Comparison of ENCODE assay signal across 10 mouse cellular contexts in genomic region chr13:3540166-3540565, GRCm38 (mm10). TPM values are rescaled to one million over a fixed set of nuclear protein-coding genes. Genes with fewer than 3 reads are reported as not detected.
DNase-seq lines count a peak whose midpoint lies in the region; ATAC-seq and TF ChIP-seq lines count a peak whose summit lies in the region.
"Had no signal": no experiment of that assay in that cellular context is flagged by ENCODE, and none has a peak within 500 bp of the region (broad histone marks: within the 10 kb centered on the region; RNA-seq: fewer than 3 reads in every experiment).

No protein-coding gene starts in this region.

- H3K9me3 ChIP-seq in kidney, embryonic 16.5 days (ENCODE audit: low read length), result no peaks in the 10 kb centered on the region
- no peaks in the 10 kb centered on the region for H3K9me3 ChIP-seq in embryonic facial prominence, embryonic 15.5 days (replicated peaks)
- H3K9me3 ChIP-seq in intestine, postnatal 0 days (ENCODE audit: control insufficient read depth), result no peaks in the 10 kb centered on the region
- no peaks in the 10 kb centered on the region for H3K9me3 ChIP-seq in neural tube, embryonic 12.5 days

- TF ChIP-seq CTCF in intestine, postnatal 0 days (IDR thresholded peaks at IDR 0.05; ENCODE audit: low read depth), result no peak

- DNase-seq in kidney, adult 11 months, result no peak
- no peak for DNase-seq in urinary bladder, postnatal 14 days (ENCODE audit: low spot score)
- no peak for DNase-seq in adrenal gland, postnatal 10 days
- no peak for DNase-seq in thymus, adult 18-20 months
- DNase-seq: cerebellum, postnatal 10 days had no signal

- H3K27ac ChIP-seq in kidney, embryonic 16.5 days (ENCODE audit: low read length), result no peak overlapping the region
- no peak overlapping the region for H3K27ac ChIP-seq in embryonic facial prominence, embryonic 15.5 days (replicated peaks)
- no peak overlapping the region for H3K27ac ChIP-seq in intestine, postnatal 0 days (ENCODE audit: low read depth, low read length)
- no peak overlapping the region for H3K27ac ChIP-seq in neural tube, embryonic 12.5 days

- H3K4me1 ChIP-seq in kidney, embryonic 16.5 days (ENCODE audit: insufficient read depth, low read length), result peaks cover 25% of the 10 kb centered on the region
- peaks cover 27% of the 10 kb centered on the region for H3K4me1 ChIP-seq in embryonic facial prominence, embryonic 15.5 days
- peaks cover 24% of the 10 kb centered on the region for H3K4me1 ChIP-seq in intestine, postnatal 0 days (replicated peaks; ENCODE audit: control insufficient read depth, insufficient read depth, low read length)
- H3K4me1 ChIP-seq in neural tube, embryonic 12.5 days, result peaks cover 18% of the 10 kb centered on the region

- no peak for ATAC-seq in kidney, embryonic 16.5 days (ENCODE audit: low FRiP score, low TSS enrichment)
- no peak for ATAC-seq in embryonic facial prominence, embryonic 15.5 days (ENCODE audit: insufficient number of reproducible peaks, low FRiP score, low TSS enrichment, low read depth)
- ATAC-seq in intestine, postnatal 0 days, result no peak
- no peak for ATAC-seq in neural tube, embryonic 12.5 days (ENCODE audit: low FRiP score, low read depth)
- ATAC-seq: Patski had no signal

- no peaks in the 10 kb centered on the region for H3K36me3 ChIP-seq in kidney, embryonic 16.5 days (ENCODE audit: insufficient read depth, low read length)
- no peaks in the 10 kb centered on the region for H3K36me3 ChIP-seq in embryonic facial prominence, embryonic 15.5 days
- no peaks in the 10 kb centered on the region for H3K36me3 ChIP-seq in intestine, postnatal 0 days (ENCODE audit: control insufficient read depth, insufficient read depth)
- no peaks in the 10 kb centered on the region for H3K36me3 ChIP-seq in neural tube, embryonic 12.5 days

- no peaks in the 10 kb centered on the region for H3K27me3 ChIP-seq in kidney, embryonic 16.5 days (ENCODE audit: insufficient read depth, low read length)
- H3K27me3 ChIP-seq in embryonic facial prominence, embryonic 15.5 days, result no peaks in the 10 kb centered on the region
- H3K27me3 ChIP-seq in intestine, postnatal 0 days (replicated peaks; ENCODE audit: control insufficient read depth, insufficient read depth, low read length), result no peaks in the 10 kb centered on the region
- H3K27me3 ChIP-seq in neural tube, embryonic 12.5 days (replicated peaks), result no peaks in the 10 kb centered on the region
- H3K27me3 ChIP-seq: Patski had no signal

- peak overlapping the region; percentile 73 for H3K4me2 ChIP-seq in kidney, embryonic 16.5 days (replicated peaks; ENCODE audit: low read depth, low read length)
- H3K4me2 ChIP-seq in embryonic facial prominence, embryonic 15.5 days (replicated peaks), result peak overlapping the region; percentile 61
- peak overlapping the region; percentile 81 for H3K4me2 ChIP-seq in intestine, postnatal 0 days (replicated peaks; ENCODE audit: low read depth)
- H3K4me2 ChIP-seq in neural tube, embryonic 12.5 days (replicated peaks), result peak overlapping the region; percentile 74

- 29% methylated on average over 2 of the region's 2 CpGs for WGBS in kidney, embryonic 16.5 days
- 39% methylated on average over 2 of the region's 2 CpGs for WGBS in embryonic facial prominence, embryonic 15.5 days
- WGBS in intestine, postnatal 0 days, result 46% methylated on average over 2 of the region's 2 CpGs
- 21% methylated on average over 2 of the region's 2 CpGs for WGBS in neural tube, embryonic 12.5 days

- 0 out of 2 replicates have a peak overlapping the region, but pooled peaks have one; percentile 39 for H3K9ac ChIP-seq in kidney, embryonic 16.5 days (replicated peaks; ENCODE audit: low read length)
- no peak overlapping the region for H3K9ac ChIP-seq in embryonic facial prominence, embryonic 15.5 days
- H3K9ac ChIP-seq in intestine, postnatal 0 days (ENCODE audit: low read depth, low read length), result no peak overlapping the region
- 0 out of 2 replicates have a peak overlapping the region, but pooled peaks have one; percentile 39 for H3K9ac ChIP-seq in neural tube, embryonic 12.5 days

- H3K4me3 ChIP-seq in kidney, embryonic 16.5 days (ENCODE audit: low read length), result peak overlapping the region; percentile 98
- H3K4me3 ChIP-seq in embryonic facial prominence, embryonic 15.5 days (replicated peaks), result peak overlapping the region; percentile 96
- H3K4me3 ChIP-seq in intestine, postnatal 0 days (ENCODE audit: low read depth, low read length), result peak overlapping the region; percentile 82
- no peak overlapping the region for H3K4me3 ChIP-seq in neural tube, embryonic 12.5 days

RNA-seq across cellular contexts. Expression of gene Gdi2, which starts 2.3 kb away (rescaled TPM):
- 435 and 448 TPM in 2 replicates for polyA plus RNA-seq in kidney, embryonic 16.5 days (2015; fragmentation: Nextera tagmentation; extraction: Ambion mirVana)
- 398 TPM in 2 replicates for polyA plus RNA-seq in embryonic facial prominence, embryonic 15.5 days (2015; fragmentation: Nextera tagmentation; extraction: Ambion mirVana)
- polyA plus RNA-seq in intestine, postnatal 0 days (2015; fragmentation: Nextera tagmentation; extraction: Ambion mirVana), result 450 and 460 TPM in 2 replicates
- 416 and 431 TPM in 2 replicates for polyA plus RNA-seq in neural tube, embryonic 12.5 days (2016; fragmentation: Nextera tagmentation; extraction: Ambion mirVana)
- 100 to 1,000 TPM; 347 to 374 TPM for total RNA-seq in adrenal gland, postnatal 10 days (2021)

Comparison
In these comparisons a context has a peak if more than half of its experiments do, and no peak if none do; other contexts are left out.
1. H3K9ac ChIP-seq: peak in kidney, embryonic 16.5 days (single experiment) and neural tube, embryonic 12.5 days (single experiment); none in embryonic facial prominence, embryonic 15.5 days (single experiment) and intestine, postnatal 0 days (single experiment).
2. Peak in every context shown above with its lines, with median percentiles within 50 percentile points of each other: H3K4me2 ChIP-seq.